Mouse (Mus musculus): ENCODE measurements at regions not wholly inside any gene's neighbourhood (a gene's known extent, or its start where the extent isn't known, plus 50 kb on each side); places are given as distances from the start of the nearest gene placed in this dataset.

GRCm38 (mm10) chr3:137755391-137755790 is 84.1 kb downstream of the Gm21962 start:
- TF ChIP-seq CTCF (conservative IDR thresholded peaks at IDR 0.05; ENCODE audit: insufficient read depth, insufficient read length, low read depth, low read length) (no peak), POLR2A (IDR thresholded peaks at IDR 0.05; ENCODE audit: low read depth, low read length) (no peak)
